Mouse (Mus musculus) embryonic stem cell, embryonic (primary cell): ENCODE measurements at regions not wholly inside any gene's neighbourhood (a gene's known extent, or its start where the extent isn't known, plus 50 kb on each side); places are given as distances from the start of the nearest gene placed in this dataset.

Experiments used
- CTCF ChIA-PET, 4 experiments: fragments of 300-600 bp in 2 of 4; fragments of 350-600 bp in 2 of 4; sonication (Branson Sonifier 250); formaldehyde crosslinking; loops; one replicate each; lab custom pipeline; 2022; ENCODE audit warnings: inconsistent platforms in 2 of 4; lab: Charles Lee
- POLR2A ChIA-PET, 4 experiments: fragments of 300-600 bp in 2 of 4; fragments of 350-600 bp in 2 of 4; sonication (Branson Sonifier 250); formaldehyde crosslinking; loops; one replicate each; lab custom pipeline; 2022; ENCODE audit warnings: antibody characterized with exemption in 4 of 4, inconsistent platforms in 1 of 4; lab: Charles Lee

- CTCF ChIA-PET = interaction anchor here in 1 of 4 experiments (0.6 kb wide), 1 partner anchor 155 kb away, joined by 5 read pairs; no protein-coding TSS in a partner anchor
- POLR2A ChIA-PET = interaction anchor here in 3 of 4 experiments (0.6 to 1.2 kb wide), 4 partner anchors 31 to 157 kb away, joined by 3 to 6 read pairs (median 4); no protein-coding TSS in a partner anchor
These were observed 60.1 kb upstream of the Pou6f2 start for GRCm38 (mm10) chr13:18457337-18458236.
